Mouse (Mus musculus): ENCODE data around the gene Trip10. TPM values are rescaled to one million over a fixed set of nuclear protein-coding genes. Genes with fewer than 3 reads are reported as not detected.

Gene Trip10
- polyA plus RNA-seq (2011; ENCODE audit: insufficient read depth, insufficient read length, low replicate concordance, missing spikeins), result 7.0 and 15.4 TPM in 2 replicates

- peak within 1 kb of the TSS; percentile 83 for H3K4me3 ChIP-seq (replicated peaks; ENCODE audit: control insufficient read depth, low read depth, low read length)
- WGBS, result under 1% methylated on average over 52 of the region's 52 CpGs
- H3K4me1 ChIP-seq (ENCODE audit: control insufficient read depth, insufficient read depth, low read length), result peaks cover 5% of the 10 kb centered on the region; the same call in 1 of the 2 replicates
- H3K27ac ChIP-seq (ENCODE audit: control insufficient read depth, insufficient read depth, low read depth, low read length, poor library complexity), result peak within 1 kb of the TSS; percentile 61
- TF ChIP-seq CTCF (IDR thresholded peaks at IDR 0.05; ENCODE audit: control insufficient read depth, insufficient read depth, low read length) (peak; percentile 36; the same call in 1 of the 2 replicates), POLR2A (IDR thresholded peaks at IDR 0.05; ENCODE audit: borderline replicate concordance, control insufficient read depth, low read depth, low read length) (peak; percentile 40; the same call in 1 of the 2 replicates)
These were observed at the start of gene Trip10 for GRCm38 (mm10) chr17:57249186-57250181. Gene Trip10, plus strand, starts transcription at chr17:57249455.

DNA sequence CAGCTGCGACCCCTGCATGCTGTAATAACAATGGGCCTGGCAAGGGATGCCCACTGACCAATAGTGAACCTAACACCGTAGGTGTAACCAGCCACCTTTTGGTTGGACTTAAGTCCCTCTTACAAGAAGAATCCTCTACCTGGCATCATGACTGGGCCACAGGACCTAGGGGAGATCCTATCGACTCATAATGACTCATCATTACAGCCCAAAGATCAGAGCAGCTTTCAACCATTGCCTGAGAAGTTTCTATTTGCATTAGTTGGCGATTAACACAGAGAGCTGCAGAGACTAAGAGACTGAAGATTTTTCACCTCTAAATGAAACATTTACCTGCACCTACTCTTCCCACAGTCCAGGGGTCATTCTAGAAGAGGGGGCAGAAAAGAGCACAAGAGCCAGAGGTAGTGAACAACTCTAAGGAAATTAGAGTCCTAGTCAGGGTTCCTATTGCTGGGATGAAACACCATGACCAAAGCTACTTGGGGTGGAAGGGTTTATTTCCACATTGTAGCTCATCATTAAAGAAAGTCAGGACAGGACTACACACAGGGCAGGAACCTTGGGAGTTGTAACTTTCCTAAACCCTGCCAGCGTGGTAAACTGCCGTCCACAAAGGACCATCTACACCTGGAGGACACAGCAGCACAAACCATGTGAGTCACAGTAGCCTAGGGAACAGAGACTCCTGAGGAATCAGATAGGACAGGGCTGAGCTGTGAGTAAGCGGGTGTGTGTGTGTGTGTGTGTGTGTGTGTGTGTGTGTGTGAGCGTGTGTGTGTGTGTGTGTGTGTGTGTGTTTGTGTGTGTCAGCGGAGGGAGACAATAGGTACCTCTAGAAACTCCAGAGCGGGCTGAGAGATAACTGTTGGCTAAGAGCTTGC is 47.2 kb upstream of the Trip10 start:
- 69% methylated on average over 10 of the region's 10 CpGs for WGBS
- TF ChIP-seq CTCF (IDR thresholded peaks at IDR 0.05; ENCODE audit: control insufficient read depth, insufficient read depth, low read length), result no peak
- TF ChIP-seq POLR2A (IDR thresholded peaks at IDR 0.05; ENCODE audit: borderline replicate concordance, control insufficient read depth, low read depth, low read length), result no peak
- peaks cover 4% of the 10 kb centered on the region for H3K4me1 ChIP-seq (ENCODE audit: control insufficient read depth, insufficient read depth, low read length)
- H3K4me3 ChIP-seq (replicated peaks; ENCODE audit: control insufficient read depth, low read depth, low read length), result no peak overlapping the region
- H3K27ac ChIP-seq (ENCODE audit: control insufficient read depth, insufficient read depth, low read depth, low read length, poor library complexity), result no peak overlapping the region

DNA sequence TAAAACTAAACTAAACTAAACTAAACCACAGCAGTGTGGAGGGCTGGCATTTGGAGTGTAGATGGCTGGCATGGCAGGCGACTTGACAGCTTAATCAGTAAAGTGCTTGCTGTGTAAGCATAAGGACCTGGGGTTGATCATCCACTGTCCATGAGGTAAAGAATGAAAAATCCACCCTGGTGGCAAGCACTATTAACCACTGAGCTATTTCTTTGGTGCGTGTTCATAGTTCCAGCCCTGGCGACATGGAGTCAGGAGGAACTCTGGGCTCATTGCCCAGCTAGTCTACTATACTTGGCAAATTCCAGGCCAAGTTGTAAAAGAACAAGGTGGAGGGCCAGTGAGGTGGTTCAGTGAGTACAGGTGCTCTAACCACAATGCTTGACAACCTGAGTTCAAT is 41.3 kb upstream of the Trip10 start:
- 79% methylated on average over 3 of the region's 3 CpGs for whole genome bisulfite sequencing

DNA sequence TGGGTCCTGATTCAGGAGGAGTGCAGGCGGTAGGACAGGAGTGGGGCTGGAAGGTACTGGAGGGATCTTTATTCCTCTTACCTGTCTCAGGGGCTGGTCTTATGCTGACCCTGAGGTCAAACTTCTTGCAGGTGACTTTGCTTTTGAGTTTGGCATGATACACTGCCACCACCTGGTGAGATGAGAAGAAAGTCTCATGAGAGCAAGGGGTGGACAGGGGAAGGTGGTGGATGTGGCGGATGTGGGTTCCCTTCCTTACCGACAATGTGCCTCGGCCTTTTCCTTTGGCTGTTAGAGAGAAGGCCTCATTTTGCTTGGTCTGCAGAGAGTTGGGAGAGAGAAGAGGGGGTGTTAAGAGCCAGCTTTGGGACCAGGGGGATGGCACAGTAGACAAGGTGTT is 39.9 kb upstream of the Trip10 start:
- H3K4me3 ChIP-seq (replicated peaks; ENCODE audit: control insufficient read depth, low read depth, low read length), result no peak overlapping the region
- H3K27ac ChIP-seq (ENCODE audit: control insufficient read depth, insufficient read depth, low read depth, low read length, poor library complexity), result no peak overlapping the region
- TF ChIP-seq CTCF (IDR thresholded peaks at IDR 0.05; ENCODE audit: control insufficient read depth, insufficient read depth, low read length), result peak; percentile 50
- no peak for TF ChIP-seq POLR2A (IDR thresholded peaks at IDR 0.05; ENCODE audit: borderline replicate concordance, control insufficient read depth, low read depth, low read length)
- no peaks in the 10 kb centered on the region; the same call in 1 of the 2 replicates for H3K4me1 ChIP-seq (ENCODE audit: control insufficient read depth, insufficient read depth, low read length)
- WGBS, result 10% methylated on average over 4 of the region's 4 CpGs

More for the DNA sequence above, 41.3 kb upstream of the Trip10 start:
- TF ChIP-seq CTCF (IDR thresholded peaks at IDR 0.05; ENCODE audit: control insufficient read depth, insufficient read depth, low read length) (no peak), POLR2A (IDR thresholded peaks at IDR 0.05; ENCODE audit: borderline replicate concordance, control insufficient read depth, low read depth, low read length) (no peak)
- Histone ChIP-seq H3K4me1 (ENCODE audit: control insufficient read depth, insufficient read depth, low read length) (no peaks in the 10 kb centered on the region; the same call in 1 of the 2 replicates), H3K4me3 (replicated peaks; ENCODE audit: control insufficient read depth, low read depth, low read length) (no peak overlapping the region), H3K27ac (ENCODE audit: control insufficient read depth, insufficient read depth, low read depth, low read length, poor library complexity) (no peak overlapping the region)

DNA sequence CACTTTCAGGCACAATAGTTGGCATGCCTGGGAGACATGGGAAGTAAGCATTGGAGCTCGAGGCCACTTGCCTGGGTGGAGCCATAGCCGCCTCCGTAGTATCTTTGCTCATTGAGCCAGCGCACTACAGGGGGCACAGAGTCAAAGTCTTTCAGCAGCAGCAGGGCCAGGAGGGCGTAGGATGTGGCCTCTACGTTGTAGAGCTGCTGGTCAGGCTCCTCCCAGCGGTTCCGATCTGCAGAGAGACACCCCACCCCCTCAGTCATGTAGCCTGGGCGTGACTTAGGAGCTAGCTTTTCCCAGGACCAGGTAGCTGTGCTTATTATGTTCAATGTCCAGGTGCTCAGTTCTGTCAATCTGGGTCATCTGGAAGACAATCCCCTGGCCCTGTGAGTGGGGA is 37.8 kb upstream of the Trip10 start:
- Histone ChIP-seq H3K4me3 (replicated peaks; ENCODE audit: control insufficient read depth, low read depth, low read length) (no peak overlapping the region), H3K4me1 (ENCODE audit: control insufficient read depth, insufficient read depth, low read length) (no peaks in the 10 kb centered on the region), H3K27ac (ENCODE audit: control insufficient read depth, insufficient read depth, low read depth, low read length, poor library complexity) (no peak overlapping the region)
- WGBS, result 81% methylated on average over 9 of the region's 9 CpGs
- TF ChIP-seq POLR2A (IDR thresholded peaks at IDR 0.05; ENCODE audit: borderline replicate concordance, control insufficient read depth, low read depth, low read length) (no peak), CTCF (IDR thresholded peaks at IDR 0.05; ENCODE audit: control insufficient read depth, insufficient read depth, low read length) (no peak)

- no peak overlapping the region for H3K27ac ChIP-seq (ENCODE audit: control insufficient read depth, insufficient read depth, low read depth, low read length, poor library complexity)
- no peak overlapping the region for H3K4me3 ChIP-seq (replicated peaks; ENCODE audit: control insufficient read depth, low read depth, low read length)
- 56% methylated on average over 13 of the region's 13 CpGs for WGBS
- TF ChIP-seq CTCF (IDR thresholded peaks at IDR 0.05; ENCODE audit: control insufficient read depth, insufficient read depth, low read length) (no peak), POLR2A (IDR thresholded peaks at IDR 0.05; ENCODE audit: borderline replicate concordance, control insufficient read depth, low read depth, low read length) (no peak)
- H3K4me1 ChIP-seq (ENCODE audit: control insufficient read depth, insufficient read depth, low read length), result no peaks in the 10 kb centered on the region
These were observed 34.4 kb upstream of the Trip10 start for GRCm38 (mm10) chr17:57214676-57215387.

DNA sequence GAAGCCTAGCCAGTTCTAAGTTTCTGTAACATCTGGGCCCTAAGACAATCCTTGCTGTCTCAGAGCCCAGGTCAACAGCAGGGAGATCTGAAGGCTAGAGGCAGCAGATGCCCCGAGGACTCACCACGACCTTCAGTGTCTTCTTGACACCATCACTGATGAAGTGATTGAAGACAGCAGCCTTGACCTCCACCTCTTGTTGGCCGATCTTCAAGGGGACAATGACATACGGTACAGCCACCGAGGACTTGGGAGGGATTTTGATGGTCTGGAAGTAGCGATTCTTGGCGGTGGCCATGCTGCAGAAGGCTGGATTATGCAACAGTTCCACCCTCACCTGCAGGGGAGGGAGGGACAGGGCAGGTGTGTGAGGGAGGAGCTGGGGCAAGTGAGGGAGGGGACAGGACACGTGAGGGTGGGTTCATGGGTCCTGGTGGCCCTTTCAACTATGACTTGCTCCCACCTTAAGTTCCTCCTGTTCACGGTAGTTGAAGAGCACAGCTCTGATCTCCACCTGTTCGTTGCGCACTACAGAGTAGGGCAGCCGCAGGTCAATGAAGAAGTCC is 30.8 kb upstream of the Trip10 start:
- no peak overlapping the region for H3K4me3 ChIP-seq (replicated peaks; ENCODE audit: control insufficient read depth, low read depth, low read length)
- TF ChIP-seq POLR2A (IDR thresholded peaks at IDR 0.05; ENCODE audit: borderline replicate concordance, control insufficient read depth, low read depth, low read length), result no peak
- no peak for TF ChIP-seq CTCF (IDR thresholded peaks at IDR 0.05; ENCODE audit: control insufficient read depth, insufficient read depth, low read length)
- 77% methylated on average over 12 of the region's 12 CpGs for WGBS
- H3K4me1 ChIP-seq (ENCODE audit: control insufficient read depth, insufficient read depth, low read length), result no peaks in the 10 kb centered on the region
- no peak overlapping the region for H3K27ac ChIP-seq (ENCODE audit: control insufficient read depth, insufficient read depth, low read depth, low read length, poor library complexity)
